Mouse (Mus musculus): ENCODE measurements at regions not wholly inside any gene's neighbourhood (a gene's known extent, or its start where the extent isn't known, plus 50 kb on each side); places are given as distances from the start of the nearest gene placed in this dataset.

GRCm38 (mm10) chr1:177573017-177573725, 131.0 kb downstream of the Zbtb18 start:
- no peaks in the 10 kb centered on the region for H3K79me3 ChIP-seq (ENCODE audit: low read depth)
- H3K79me2 ChIP-seq (ENCODE audit: control insufficient read depth, insufficient read depth): no peaks in the 10 kb centered on the region
- H3ac ChIP-seq (ENCODE audit: control insufficient read depth, insufficient read length, low read depth): no peak overlapping the region
- TF ChIP-seq MYOD1 (IDR thresholded peaks at IDR 0.05; ENCODE audit: control insufficient read depth, insufficient read length, low read depth): no peak
- no peak for TF ChIP-seq CEBPB (IDR thresholded peaks at IDR 0.05; ENCODE audit: low read depth)
- no peak for TF ChIP-seq USF1 (IDR thresholded peaks at IDR 0.05; ENCODE audit: low read depth)
- TF ChIP-seq MAX (IDR thresholded peaks at IDR 0.05): no peak
- no peak for TF ChIP-seq FOSL1 (IDR thresholded peaks at IDR 0.05; ENCODE audit: insufficient read depth, low read length, poor library complexity, severe bottlenecking)
- TF ChIP-seq CTCF (IDR thresholded peaks at IDR 0.05; ENCODE audit: control insufficient read depth, insufficient read depth, insufficient read length): no peak
- no peak for TF ChIP-seq MYOG (IDR thresholded peaks at IDR 0.05; ENCODE audit: control insufficient read depth, extremely low read depth, insufficient read length)
- no peaks in the 10 kb centered on the region for H3K36me3 ChIP-seq (ENCODE audit: control insufficient read depth, insufficient read depth)
- H3K27me3 ChIP-seq (ENCODE audit: control insufficient read depth, insufficient read depth, insufficient read length): no peaks in the 10 kb centered on the region
- no peak overlapping the region for H3K4me3 ChIP-seq (ENCODE audit: insufficient read depth, poor library complexity, severe bottlenecking)

DNA sequence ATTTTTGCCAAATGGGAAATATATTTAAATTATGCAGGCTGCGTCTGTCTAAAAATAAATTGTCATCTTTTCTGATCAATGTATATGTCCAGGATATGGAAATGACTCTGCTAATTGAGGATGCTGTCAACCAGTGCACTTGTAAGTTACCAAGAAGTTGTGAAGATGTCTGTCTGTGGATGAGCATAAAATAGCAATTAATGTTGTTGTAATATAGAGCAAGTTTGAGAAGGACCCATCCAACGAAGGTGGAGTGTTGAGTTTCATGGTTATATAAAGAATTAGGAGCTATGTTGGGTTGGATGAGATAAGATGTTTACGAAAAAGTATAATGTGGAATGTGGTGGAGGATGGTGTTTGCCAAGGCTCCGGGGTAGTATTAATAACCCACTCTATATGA, 131.6 kb downstream of the Zbtb18 start:
- no peaks in the 10 kb centered on the region for H3K79me2 ChIP-seq (ENCODE audit: control insufficient read depth, insufficient read depth)
- no peak for TF ChIP-seq MYOG (IDR thresholded peaks at IDR 0.05; ENCODE audit: control insufficient read depth, extremely low read depth, insufficient read length)
- TF ChIP-seq CTCF (IDR thresholded peaks at IDR 0.05; ENCODE audit: control insufficient read depth, insufficient read depth, insufficient read length): no peak
- TF ChIP-seq FOSL1 (IDR thresholded peaks at IDR 0.05; ENCODE audit: insufficient read depth, low read length, poor library complexity, severe bottlenecking): no peak
- no peak for TF ChIP-seq USF1 (IDR thresholded peaks at IDR 0.05; ENCODE audit: low read depth)
- TF ChIP-seq MYOD1 (IDR thresholded peaks at IDR 0.05; ENCODE audit: control insufficient read depth, insufficient read length, low read depth): no peak
- TF ChIP-seq CEBPB (IDR thresholded peaks at IDR 0.05; ENCODE audit: low read depth): no peak
- TF ChIP-seq MAX (IDR thresholded peaks at IDR 0.05): no peak
- H3K4me3 ChIP-seq (ENCODE audit: insufficient read depth, poor library complexity, severe bottlenecking): no peak overlapping the region
- no peak overlapping the region for H3ac ChIP-seq (ENCODE audit: control insufficient read depth, insufficient read length, low read depth)
- no peaks in the 10 kb centered on the region for H3K36me3 ChIP-seq (ENCODE audit: control insufficient read depth, insufficient read depth)
- no peaks in the 10 kb centered on the region for H3K79me3 ChIP-seq (ENCODE audit: low read depth)
- no peaks in the 10 kb centered on the region for H3K27me3 ChIP-seq (ENCODE audit: control insufficient read depth, insufficient read depth, insufficient read length)

DNA sequence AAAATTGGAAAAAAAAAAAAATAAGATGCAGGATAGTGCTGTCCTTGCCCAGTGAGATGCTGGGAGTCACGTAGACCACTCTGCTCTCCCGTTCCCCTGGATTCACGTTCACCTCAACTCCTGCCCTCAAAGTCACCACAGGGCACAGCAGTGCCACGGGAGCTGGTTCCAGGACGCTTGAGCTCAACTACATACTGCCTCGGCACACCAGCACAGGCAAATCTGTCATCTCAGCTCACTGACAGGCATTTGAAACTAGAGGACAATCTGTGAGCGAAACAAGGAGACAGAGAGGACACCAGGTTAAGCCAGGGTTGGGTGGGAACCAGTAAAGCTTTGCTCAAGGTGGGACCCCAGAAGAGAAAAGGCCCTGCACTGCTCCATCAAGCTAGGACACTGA, 132.2 kb downstream of the Zbtb18 start:
- no peaks in the 10 kb centered on the region for H3K27me3 ChIP-seq (ENCODE audit: control insufficient read depth, insufficient read depth, insufficient read length)
- H3K4me3 ChIP-seq (ENCODE audit: insufficient read depth, poor library complexity, severe bottlenecking): no peak overlapping the region
- H3ac ChIP-seq (ENCODE audit: control insufficient read depth, insufficient read length, low read depth): no peak overlapping the region
- no peaks in the 10 kb centered on the region for H3K36me3 ChIP-seq (ENCODE audit: control insufficient read depth, insufficient read depth)
- H3K79me2 ChIP-seq (ENCODE audit: control insufficient read depth, insufficient read depth): no peaks in the 10 kb centered on the region
- TF ChIP-seq CTCF (IDR thresholded peaks at IDR 0.05; ENCODE audit: control insufficient read depth, insufficient read depth, insufficient read length) (no peak), USF1 (IDR thresholded peaks at IDR 0.05; ENCODE audit: low read depth) (no peak), MYOD1 (IDR thresholded peaks at IDR 0.05; ENCODE audit: control insufficient read depth, insufficient read length, low read depth) (no peak), FOSL1 (IDR thresholded peaks at IDR 0.05; ENCODE audit: insufficient read depth, low read length, poor library complexity, severe bottlenecking) (no peak), MYOG (IDR thresholded peaks at IDR 0.05; ENCODE audit: control insufficient read depth, extremely low read depth, insufficient read length) (no peak), CEBPB (IDR thresholded peaks at IDR 0.05; ENCODE audit: low read depth) (no peak), MAX (IDR thresholded peaks at IDR 0.05) (no peak)
- H3K79me3 ChIP-seq (ENCODE audit: low read depth): no peaks in the 10 kb centered on the region

GRCm38 (mm10) chr1:177584302-177584886, 142.2 kb downstream of the Zbtb18 start:
- Histone ChIP-seq H3ac (ENCODE audit: control insufficient read depth, insufficient read length, low read depth) (no peak overlapping the region), H3K79me3 (ENCODE audit: low read depth) (no peaks in the 10 kb centered on the region), H3K4me3 (ENCODE audit: insufficient read depth, poor library complexity, severe bottlenecking) (no peak overlapping the region), H3K27me3 (ENCODE audit: control insufficient read depth, insufficient read depth, insufficient read length) (no peaks in the 10 kb centered on the region), H3K79me2 (ENCODE audit: control insufficient read depth, insufficient read depth) (no peaks in the 10 kb centered on the region), H3K36me3 (ENCODE audit: control insufficient read depth, insufficient read depth) (no peaks in the 10 kb centered on the region)
- TF ChIP-seq MAX (IDR thresholded peaks at IDR 0.05) (no peak), MYOD1 (IDR thresholded peaks at IDR 0.05; ENCODE audit: control insufficient read depth, insufficient read length, low read depth) (no peak), MYOG (IDR thresholded peaks at IDR 0.05; ENCODE audit: control insufficient read depth, extremely low read depth, insufficient read length) (no peak), FOSL1 (IDR thresholded peaks at IDR 0.05; ENCODE audit: insufficient read depth, low read length, poor library complexity, severe bottlenecking) (no peak), CEBPB (IDR thresholded peaks at IDR 0.05; ENCODE audit: low read depth) (no peak), CTCF (IDR thresholded peaks at IDR 0.05; ENCODE audit: control insufficient read depth, insufficient read depth, insufficient read length) (no peak), USF1 (IDR thresholded peaks at IDR 0.05; ENCODE audit: low read depth) (no peak)

DNA sequence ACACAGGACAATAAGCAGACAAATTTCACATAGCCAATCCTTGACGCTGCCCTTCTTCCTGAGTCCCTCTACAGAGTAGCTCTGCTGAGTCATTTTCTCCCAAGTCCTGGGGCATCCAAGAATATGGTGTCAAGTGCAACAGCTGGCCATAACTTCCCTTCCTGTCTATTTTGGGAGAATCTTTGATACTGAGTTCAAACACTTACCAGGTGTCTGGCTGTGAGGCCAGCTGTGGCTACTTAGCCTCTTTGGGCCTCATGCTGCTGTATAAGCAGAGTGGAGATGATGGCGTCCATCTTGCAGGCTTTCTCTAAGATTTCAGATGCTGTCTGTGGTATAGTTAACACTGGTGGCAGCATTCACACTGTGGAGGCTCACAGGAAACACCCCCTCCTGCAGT, 143.2 kb downstream of the Zbtb18 start:
- H3ac ChIP-seq (ENCODE audit: control insufficient read depth, insufficient read length, low read depth): no peak overlapping the region
- no peaks in the 10 kb centered on the region for H3K79me3 ChIP-seq (ENCODE audit: low read depth)
- no peaks in the 10 kb centered on the region for H3K27me3 ChIP-seq (ENCODE audit: control insufficient read depth, insufficient read depth, insufficient read length)
- TF ChIP-seq FOSL1 (IDR thresholded peaks at IDR 0.05; ENCODE audit: insufficient read depth, low read length, poor library complexity, severe bottlenecking) (no peak), MAX (IDR thresholded peaks at IDR 0.05) (no peak), MYOG (IDR thresholded peaks at IDR 0.05; ENCODE audit: control insufficient read depth, extremely low read depth, insufficient read length) (no peak), MYOD1 (IDR thresholded peaks at IDR 0.05; ENCODE audit: control insufficient read depth, insufficient read length, low read depth) (no peak), USF1 (IDR thresholded peaks at IDR 0.05; ENCODE audit: low read depth) (no peak), CEBPB (IDR thresholded peaks at IDR 0.05; ENCODE audit: low read depth) (no peak), CTCF (IDR thresholded peaks at IDR 0.05; ENCODE audit: control insufficient read depth, insufficient read depth, insufficient read length) (no peak)
- no peak overlapping the region for H3K4me3 ChIP-seq (ENCODE audit: insufficient read depth, poor library complexity, severe bottlenecking)
- no peaks in the 10 kb centered on the region for H3K36me3 ChIP-seq (ENCODE audit: control insufficient read depth, insufficient read depth)
- no peaks in the 10 kb centered on the region for H3K79me2 ChIP-seq (ENCODE audit: control insufficient read depth, insufficient read depth)
